Mouse (Mus musculus): ENCODE results near the gene Pnpla3. TPM values are rescaled to one million over a fixed set of nuclear protein-coding genes. Genes with fewer than 3 reads are reported as not detected.

The Pnpla3 gene
- polyA plus RNA-seq, 1 experiment from 2014 or later: 0.49 TPM

- ATAC-seq: peak; percentile 91
- Histone ChIP-seq H3K4me3 (ENCODE audit: low read depth, low read length) (no peak overlapping the region), H3K4me2 (replicated peaks; ENCODE audit: low read depth, low read length) (no peak overlapping the region), H3K4me1 (ENCODE audit: insufficient read depth, low read depth, low read length) (0 out of 2 replicates have a peak, but pooled peaks cover 5% of the 10 kb centered on the region), H3K27me3 (replicated peaks; ENCODE audit: insufficient read depth, low read length) (no peaks in the 10 kb centered on the region), H3K36me3 (ENCODE audit: insufficient read depth, low read length) (no peaks in the 10 kb centered on the region), H3K27ac (ENCODE audit: low read length) (no peak overlapping the region), H3K9me3 (ENCODE audit: low read length) (no peaks in the 10 kb centered on the region), H3K9ac (replicated peaks; ENCODE audit: low read depth) (no peak overlapping the region)
- WGBS: 62% methylated on average over 7 of the region's 7 CpGs
- DNase-seq (ENCODE audit: low spot score): peak; percentile 90
- peak; percentile 96 for TF ChIP-seq EP300 (IDR thresholded peaks at IDR 0.05)
- TF ChIP-seq CTCF (IDR thresholded peaks at IDR 0.05): no peak
Measured at GRCm38 (mm10) chr15:84235646-84236045, 68.0 kb downstream of the Pnpla3 start.

Small RNA genes lying within 50 kb of the gene (microRNA-seq; reads per million reads assigned to microRNA genes)
- not detected for gene Mir6392

Other genes with a start within 250 kb of the Pnpla3 start
- gene Efcab6, start 102.5 kb upstream of the Pnpla3 start, polyA plus RNA-seq (2015; fragmentation: Nextera tagmentation; extraction: Ambion mirVana): 0.63 and 0.84 TPM in 2 replicates
- gene Sult4a1, start 62.1 kb upstream of the Pnpla3 start, polyA plus RNA-seq (2015; fragmentation: Nextera tagmentation; extraction: Ambion mirVana): 0.17 and 0.24 TPM in 2 replicates
- gene Pnpla5, start 44.7 kb upstream of the Pnpla3 start, polyA plus RNA-seq (2015; fragmentation: Nextera tagmentation; extraction: Ambion mirVana): not detected in 2 replicates
- gene Samm50, start 24.4 kb downstream of the Pnpla3 start, polyA plus RNA-seq (2015; fragmentation: Nextera tagmentation; extraction: Ambion mirVana): 59.9 and 63.5 TPM in 2 replicates
- gene Parvb, start 64.2 kb downstream of the Pnpla3 start, polyA plus RNA-seq (2015; fragmentation: Nextera tagmentation; extraction: Ambion mirVana): 7.9 and 8.5 TPM in 2 replicates
- 4.3 and 4.8 TPM in 2 replicates for gene Parvg, start 156.2 kb downstream of the Pnpla3 start, polyA plus RNA-seq (2015; fragmentation: Nextera tagmentation; extraction: Ambion mirVana)